Comparison of ENCODE assay signal across 22 mouse cellular contexts in the genomic region with DNA sequence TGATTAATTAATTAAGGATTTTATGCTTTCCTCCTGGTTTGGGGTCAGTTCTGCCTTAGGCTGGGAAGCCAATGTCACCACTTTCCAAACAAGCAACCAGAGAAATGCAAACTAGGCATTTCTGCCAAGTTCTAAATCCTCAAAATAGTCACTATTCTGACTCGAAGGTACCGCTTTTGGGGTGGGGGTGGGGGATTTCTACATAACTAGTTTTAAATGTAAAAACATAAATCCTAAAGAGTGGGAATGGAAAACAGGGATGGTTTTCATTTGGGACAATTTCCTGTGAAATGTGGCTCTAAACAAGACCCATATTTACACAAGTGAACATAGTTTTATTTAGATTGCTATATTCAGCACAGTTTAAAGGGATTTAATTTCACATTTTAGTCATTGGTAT.
"Had no signal": no experiment of that assay in that cellular context is flagged by ENCODE, and none has a peak within 500 bp of the region (broad histone marks: within the 10 kb centered on the region; RNA-seq: fewer than 3 reads in every experiment).

No protein-coding gene starts in this region.

- DNase-seq: kidney, adult 18-20 months; kidney, adult 9 months; kidney, postnatal 14 days; kidney, postnatal 4 days; left cerebral cortex, postnatal 4 days; liver, postnatal 0 days; lung, embryonic 14.5 days; lung, postnatal 10 days; lung, postnatal 4 days; midbrain, embryonic 14.5 days; right cerebral cortex, postnatal 14 days; right cerebral cortex, postnatal 4 days; thymus, adult 2 months; thymus, postnatal 14 days; thymus, postnatal 4 days had no signal

- H3K4me1 ChIP-seq: limb, embryonic 15.5 days; neural tube, embryonic 12.5 days; neural tube, embryonic 15.5 days had no signal

- ATAC-seq: liver, postnatal 0 days had no signal

- H3K27ac ChIP-seq: limb, embryonic 15.5 days; liver, embryonic 14.5 days; neural tube, embryonic 12.5 days; neural tube, embryonic 15.5 days; stomach, postnatal 0 days had no signal

- H3K4me3 ChIP-seq: limb, embryonic 15.5 days; neural tube, embryonic 12.5 days; neural tube, embryonic 15.5 days had no signal

- H3K36me3 ChIP-seq: limb, embryonic 15.5 days; neural tube, embryonic 12.5 days; neural tube, embryonic 15.5 days had no signal

- H3K27me3 ChIP-seq: limb, embryonic 15.5 days; neural tube, embryonic 12.5 days; neural tube, embryonic 15.5 days had no signal

- H3K9ac ChIP-seq: limb, embryonic 15.5 days; liver, embryonic 14.5 days; liver, postnatal 0 days; lung, embryonic 14.5 days; neural tube, embryonic 12.5 days; neural tube, embryonic 15.5 days had no signal

- H3K4me2 ChIP-seq: limb, embryonic 15.5 days; liver, embryonic 11.5 days; lung, embryonic 14.5 days; midbrain, embryonic 11.5 days; neural tube, embryonic 12.5 days; neural tube, embryonic 15.5 days had no signal

- H3K9me3 ChIP-seq: limb, embryonic 15.5 days; neural tube, embryonic 12.5 days; neural tube, embryonic 15.5 days had no signal
